Mouse (Mus musculus) limb, embryonic 14.5 days (tissue): Measurements from ENCODE around the gene Ccdc185. TPM values are rescaled to one million over a fixed set of nuclear protein-coding genes. Genes with fewer than 3 reads are reported as not detected.

ENCODE experiments used
- ATAC-seq: fragments of 200-750 bp; cut with Nextera tagmentation; 2 replicates; pipeline ENCODE4 v1.8.0; 2017; ENCODE audit warnings: low read depth, moderate number of reproducible peaks, moderate TSS enrichment; ENCODE audit not compliant: low FRiP score
- DNase-seq: peaks from one replicate; pipeline ENCODE4 v3.0.0-alpha.2; 2015; ENCODE audit warnings: low spot score
- H3K27ac ChIP-seq: fragments of 300-500 bp; sonication (generic); replicated peaks from 2 replicates; pipeline ENCODE4 v1.5.1; 2014; ENCODE audit warnings: low read depth, mild to moderate bottlenecking, low read length, moderate library complexity, mixed read lengths
- H3K27me3 ChIP-seq: fragments of 300-500 bp; sonication (generic); 2 replicates; pipeline ENCODE4 v1.6.1; 2014; ENCODE audit warnings: low read length, mixed read lengths; ENCODE audit not compliant: control insufficient read depth, insufficient read depth
- H3K36me3 ChIP-seq: fragments of 300-500 bp; sonication (generic); 2 replicates; pipeline ENCODE4 v1.6.1; 2014; ENCODE audit warnings: mild to moderate bottlenecking, low read length, moderate library complexity, mixed read lengths; ENCODE audit not compliant: control insufficient read depth, insufficient read depth
- H3K4me1 ChIP-seq: fragments of 300-500 bp; sonication (generic); 2 replicates; pipeline ENCODE4 v1.6.1; 2014; ENCODE audit warnings: antibody characterized with exemption, low read length, mixed read lengths; ENCODE audit not compliant: control insufficient read depth, insufficient read depth
- H3K4me2 ChIP-seq: fragments of 300-500 bp; sonication (generic); replicated peaks from 2 replicates; pipeline ENCODE4 v1.6.1; 2014; ENCODE audit warnings: low read depth, mild to moderate bottlenecking, low read length, moderate library complexity; ENCODE audit not compliant: severe bottlenecking
- H3K4me3 ChIP-seq: fragments of 300-500 bp; sonication (generic); replicated peaks from 2 replicates; pipeline ENCODE4 v1.5.1; 2014; ENCODE audit warnings: low read length
- H3K9ac ChIP-seq: fragments of 300-500 bp; sonication (generic); 2 replicates; pipeline ENCODE4 v1.6.1; 2014; ENCODE audit warnings: mild to moderate bottlenecking, low read depth, low read length, moderate library complexity; ENCODE audit not compliant: severe bottlenecking
- H3K9me3 ChIP-seq: fragments of 300-500 bp; sonication (generic); 2 replicates; pipeline ENCODE4 v1.6.1; 2016; ENCODE audit warnings: low read length; ENCODE audit not compliant: control insufficient read depth
- POLR2A ChIP-seq: fragments of 200-500 bp; IDR thresholded peaks from 2 replicates; pipeline ENCODE4 v1.8.0; 2012; ENCODE audit warnings: inconsistent platforms, mild to moderate bottlenecking, moderate library complexity, borderline replicate concordance; ENCODE audit not compliant: insufficient read depth, insufficient read length; ENCODE audit errors: extremely low read depth
- WGBS: fragments of 180-500 bp; shearing (Covaris S2); extraction: QIAGEN DNeasy Blood & Tissue Kit; methylation state at CpG from one replicate; pipeline ENCODE4 v1.1.7; 2014; 5-methylcytosine and 5-hydroxymethylcytosine counted together
- polyA plus RNA-seq, 2 experiments: library from polyadenylated mRNA; depleted of rRNA in 1 of 2; stranded (reverse) in 1 of 2; unstranded in 1 of 2; fragments of >200 nt; fragmentation: Nextera tagmentation in 1 of 2; extraction: Ambion mirVana in 1 of 2; gene quantifications; 2 replicates each; pipeline versions ENCODE4 v1.2.1 to v1.2.3; 2012 to 2014

Gene Ccdc185
- polyA plus RNA-seq, 2 experiments = not detected

DNA sequence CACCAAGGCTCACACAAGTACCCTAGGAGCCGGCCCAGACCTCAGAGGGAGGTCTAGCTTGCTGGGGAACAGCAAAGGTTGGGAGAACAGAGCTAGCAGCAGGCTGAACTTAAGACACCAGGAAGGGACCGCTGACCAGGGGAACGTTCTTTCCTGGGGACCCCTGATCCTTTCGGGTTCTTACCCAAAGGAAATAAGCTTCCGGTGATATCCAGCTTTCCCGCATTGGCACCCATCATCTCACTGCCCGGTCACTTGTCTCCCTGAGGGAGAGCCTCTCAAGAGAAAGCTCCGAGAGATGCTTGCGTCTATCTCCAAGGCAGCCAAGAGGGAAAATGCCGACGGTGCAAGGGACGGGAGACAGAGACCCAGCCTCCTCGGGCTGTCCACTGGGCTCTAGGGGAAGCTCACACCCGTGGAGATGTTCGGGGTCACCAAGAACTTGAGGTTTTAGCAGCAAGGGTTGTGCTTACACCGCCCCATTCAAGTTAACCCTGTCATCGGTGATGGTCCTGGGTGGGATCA lies 14.3 kb upstream of the Ccdc185 start:
- H3K4me2 ChIP-seq = peak overlapping the region; percentile 89
- peak overlapping the region; percentile 64 for H3K4me3 ChIP-seq
- ATAC-seq (no peak), DNase-seq (no peak)
- WGBS = 11% methylated on average over 17 of the region's 17 CpGs
- no peak overlapping the region for H3K27ac ChIP-seq
- TF ChIP-seq POLR2A = no peak
- no peaks in the 10 kb centered on the region for H3K36me3 ChIP-seq
- no peaks in the 10 kb centered on the region for H3K9me3 ChIP-seq
- no peak overlapping the region for H3K9ac ChIP-seq
- no peaks in the 10 kb centered on the region for H3K4me1 ChIP-seq
- peaks cover 18% of the 10 kb centered on the region for H3K27me3 ChIP-seq

DNA sequence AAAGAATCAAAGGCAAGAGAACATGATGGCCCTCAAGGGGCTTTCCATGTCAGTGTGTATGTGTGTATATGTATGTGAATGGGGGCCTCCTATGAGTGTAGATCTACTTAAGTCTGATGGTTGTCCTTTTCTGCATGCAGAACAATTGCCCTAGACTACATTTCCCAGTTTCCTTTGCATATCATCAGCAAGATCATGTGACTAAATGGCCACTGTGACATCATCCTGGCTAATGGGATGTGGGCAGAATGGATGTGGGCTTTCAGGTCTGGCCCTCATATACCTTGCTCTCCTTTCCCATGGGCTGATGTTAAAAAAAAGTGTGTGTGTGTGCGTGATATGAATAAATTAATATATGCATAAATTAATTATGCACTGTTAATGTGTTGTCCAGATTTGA lies 9.8 kb upstream of the Ccdc185 start:
- 95% methylated on average over 1 of the region's 1 CpGs for WGBS
- Histone ChIP-seq H3K4me1 (no peaks in the 10 kb centered on the region), H3K4me3 (no peak overlapping the region), H3K9ac (no peak overlapping the region), H3K36me3 (no peaks in the 10 kb centered on the region), H3K27ac (no peak overlapping the region), H3K9me3 (no peaks in the 10 kb centered on the region), H3K27me3 (peaks cover 9% of the 10 kb centered on the region), H3K4me2 (no peak overlapping the region)
- TF ChIP-seq POLR2A = no peak
- DNase-seq (no peak), ATAC-seq (no peak)

DNA sequence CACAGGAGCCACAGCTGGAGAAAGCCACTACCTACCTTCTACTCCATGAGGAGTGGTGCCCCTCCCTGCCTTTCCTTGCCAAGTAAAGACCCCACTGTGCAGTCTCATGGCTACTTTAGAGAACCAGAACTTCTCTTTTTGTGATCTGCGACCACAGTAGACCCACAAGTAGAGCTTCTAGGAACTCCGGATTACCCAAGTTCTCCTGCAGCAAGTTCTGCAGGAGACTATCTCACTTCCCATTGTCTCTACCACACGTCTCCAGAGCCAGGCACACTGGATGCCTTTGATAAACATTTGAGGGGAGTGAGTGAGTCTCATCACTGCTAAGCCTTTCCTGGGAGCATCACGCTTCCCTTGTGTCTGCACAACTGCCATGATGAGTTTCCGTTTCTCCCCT lies 5.9 kb upstream of the Ccdc185 start:
- TF ChIP-seq POLR2A = no peak
- Histone ChIP-seq H3K4me1 (no peaks in the 10 kb centered on the region), H3K27me3 (no peaks in the 10 kb centered on the region), H3K4me3 (no peak overlapping the region), H3K4me2 (no peak overlapping the region), H3K36me3 (no peaks in the 10 kb centered on the region), H3K9me3 (no peaks in the 10 kb centered on the region), H3K27ac (no peak overlapping the region), H3K9ac (no peak overlapping the region)
- WGBS = 86% methylated on average over 5 of the region's 5 CpGs
- no peak for ATAC-seq
- DNase-seq = no peak

DNA sequence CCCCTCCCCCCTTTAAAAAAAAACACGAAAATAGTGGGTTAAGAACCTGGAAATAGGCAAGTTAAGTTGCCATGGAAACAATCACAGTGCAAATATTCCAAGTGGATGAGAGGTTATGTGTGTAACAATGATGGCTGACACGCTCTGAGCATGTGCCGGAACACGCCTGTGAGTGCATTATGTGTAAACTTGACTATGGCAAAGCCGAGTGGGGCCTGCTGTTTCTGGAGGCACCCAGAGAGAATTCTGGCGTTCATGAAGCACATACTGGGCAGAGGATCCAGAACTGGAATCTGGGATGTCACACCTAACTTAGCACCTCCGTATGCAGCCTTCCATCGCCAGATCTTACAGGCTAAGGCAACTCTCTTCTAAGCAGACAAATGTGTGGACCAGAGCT lies 4.7 kb upstream of the Ccdc185 start:
- ATAC-seq (no peak), DNase-seq (no peak)
- TF ChIP-seq POLR2A = no peak
- H3K9ac ChIP-seq = no peak overlapping the region
- H3K27ac ChIP-seq = no peak overlapping the region
- H3K9me3 ChIP-seq = no peaks in the 10 kb centered on the region
- no peak overlapping the region for H3K4me3 ChIP-seq
- H3K4me2 ChIP-seq = no peak overlapping the region
- no peaks in the 10 kb centered on the region for H3K36me3 ChIP-seq
- 76% methylated on average over 8 of the region's 8 CpGs for WGBS
- no peaks in the 10 kb centered on the region for H3K4me1 ChIP-seq
- H3K27me3 ChIP-seq = no peaks in the 10 kb centered on the region

DNA sequence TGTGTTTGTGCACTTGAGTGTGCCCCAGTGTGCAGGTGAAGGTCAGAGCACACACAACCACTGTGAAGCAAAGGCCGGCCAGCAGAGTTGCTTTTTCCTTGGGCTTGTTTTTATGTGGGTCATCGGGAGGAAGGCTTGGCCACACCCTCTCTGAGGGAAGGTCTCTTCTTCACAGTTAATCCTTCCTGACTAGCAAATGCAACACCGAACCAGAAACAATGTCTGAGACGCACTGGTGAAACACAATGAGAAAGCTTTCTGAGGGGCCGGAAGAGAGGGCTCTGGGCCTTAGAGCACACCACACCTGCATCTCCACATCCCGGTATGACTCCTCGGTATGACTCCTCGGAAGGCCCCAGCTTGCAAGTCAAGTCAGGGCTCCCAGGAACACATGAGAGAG lies 2.3 kb upstream of the Ccdc185 start:
- H3K4me3 ChIP-seq = no peak overlapping the region
- DNase-seq (no peak), ATAC-seq (no peak)
- no peaks in the 10 kb centered on the region for H3K36me3 ChIP-seq
- TF ChIP-seq POLR2A = no peak
- H3K9me3 ChIP-seq = no peaks in the 10 kb centered on the region
- no peak overlapping the region for H3K4me2 ChIP-seq
- no peaks in the 10 kb centered on the region for H3K27me3 ChIP-seq
- no peak overlapping the region for H3K9ac ChIP-seq
- no peaks in the 10 kb centered on the region for H3K4me1 ChIP-seq
- 76% methylated on average over 8 of the region's 8 CpGs for whole genome bisulfite sequencing
- H3K27ac ChIP-seq = no peak overlapping the region

DNA sequence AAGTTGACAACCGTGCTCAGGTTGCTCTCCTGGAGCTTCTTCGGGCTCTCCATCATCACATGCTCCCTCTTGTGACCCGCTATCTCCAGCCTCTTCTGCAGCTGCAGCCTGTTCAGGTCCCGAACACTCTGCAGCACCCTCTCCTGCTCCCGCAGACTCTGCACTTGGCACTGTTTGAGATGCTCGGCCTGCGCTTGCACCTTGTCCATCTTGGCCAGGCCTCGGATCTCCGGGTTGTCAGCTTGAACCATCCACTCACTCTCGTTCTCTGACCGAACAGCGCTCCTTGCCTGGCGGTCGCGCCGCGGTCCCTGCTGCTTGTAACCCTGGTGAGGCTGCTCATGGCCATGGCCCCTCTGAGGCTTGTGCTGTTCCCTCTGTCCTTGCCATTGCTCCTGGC lies 1.1 kb downstream of the Ccdc185 start:
- no peak overlapping the region for H3K9ac ChIP-seq
- TF ChIP-seq POLR2A = no peak
- H3K27me3 ChIP-seq = no peaks in the 10 kb centered on the region
- ATAC-seq (no peak), DNase-seq (no peak)
- H3K4me2 ChIP-seq = no peak overlapping the region
- no peaks in the 10 kb centered on the region for H3K9me3 ChIP-seq
- WGBS = 82% methylated on average over 17 of the region's 17 CpGs
- no peaks in the 10 kb centered on the region for H3K36me3 ChIP-seq
- H3K27ac ChIP-seq = no peak overlapping the region
- H3K4me1 ChIP-seq = no peaks in the 10 kb centered on the region
- no peak overlapping the region for H3K4me3 ChIP-seq
